Mouse (Mus musculus): ENCODE measurements around the gene Fbxw7.

GRCm38 (mm10) chr3:84951698-84952097 lies 136.6 kb downstream of the Fbxw7 start:
- TF ChIP-seq ZNF384 (IDR thresholded peaks at IDR 0.05; ENCODE audit: low read depth, low read length) (no peak), ZC3H11A (IDR thresholded peaks at IDR 0.05; ENCODE audit: borderline replicate concordance, low read depth, low read length) (no peak)
